Mouse (Mus musculus) heart, postnatal 4 days (tissue): ENCODE measurements around the gene Csta1. TPM values are rescaled to one million over a fixed set of nuclear protein-coding genes. Genes with fewer than 3 reads are reported as not detected.
"Not testable (repeated sequence)": the region's sequence is repeated elsewhere in the genome, so short reads cannot be mapped to it uniquely, and the experiment has no call there.

ENCODE experiments used
- DNase-seq: peaks from one replicate; pipeline ENCODE4 v3.0.0; 2021
- total RNA-seq, 2 experiments: library from RNA; stranded (reverse); gene quantifications; 2 replicates each; pipeline ENCODE4 v1.2.3; 2021

The Csta1 gene
- total RNA-seq, result not detected

DNA sequence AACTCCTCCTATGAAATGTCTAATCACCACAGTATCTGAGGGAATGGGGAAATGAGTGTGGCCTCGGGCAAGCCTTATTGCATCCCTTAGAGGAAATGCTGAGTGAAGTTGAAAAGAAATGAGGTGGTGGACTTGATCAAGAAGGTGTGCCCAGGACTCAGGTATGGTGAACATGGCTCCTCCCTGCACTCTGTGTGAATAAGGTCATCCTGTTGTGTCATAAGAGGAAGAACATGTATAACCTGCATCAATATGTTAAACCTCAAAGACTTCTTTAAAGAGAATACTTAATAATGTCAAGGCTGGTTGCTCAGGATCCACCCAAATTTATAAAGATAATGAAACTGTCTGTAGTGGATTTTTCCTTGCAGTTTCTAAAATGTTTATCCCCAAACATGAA lies at the start of gene Csta1:
Csta1 (minus strand) TSS at position 101 of the 400 bp plus-strand sequence.
- no peak for DNase-seq

DNA sequence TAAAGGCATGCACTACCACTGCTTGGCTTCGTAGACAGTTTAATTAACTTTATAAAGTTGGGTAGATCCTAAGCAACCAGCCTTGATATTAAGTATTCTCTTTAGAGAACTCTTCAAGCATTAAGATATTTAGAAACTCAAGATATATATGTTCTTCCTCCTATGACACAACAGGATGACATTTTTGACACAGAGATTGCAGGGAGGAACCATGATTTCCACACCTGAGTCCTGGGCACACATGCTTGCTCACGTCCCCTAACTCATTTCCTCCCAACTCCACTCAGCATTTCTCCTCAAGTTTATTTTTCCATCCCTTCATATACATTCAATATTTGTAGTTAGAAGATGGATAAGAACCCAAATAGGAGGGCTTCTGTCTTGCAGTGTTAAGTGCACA lies 48.9 kb upstream of the Csta1 start:
- DNase-seq, result no peak

DNA sequence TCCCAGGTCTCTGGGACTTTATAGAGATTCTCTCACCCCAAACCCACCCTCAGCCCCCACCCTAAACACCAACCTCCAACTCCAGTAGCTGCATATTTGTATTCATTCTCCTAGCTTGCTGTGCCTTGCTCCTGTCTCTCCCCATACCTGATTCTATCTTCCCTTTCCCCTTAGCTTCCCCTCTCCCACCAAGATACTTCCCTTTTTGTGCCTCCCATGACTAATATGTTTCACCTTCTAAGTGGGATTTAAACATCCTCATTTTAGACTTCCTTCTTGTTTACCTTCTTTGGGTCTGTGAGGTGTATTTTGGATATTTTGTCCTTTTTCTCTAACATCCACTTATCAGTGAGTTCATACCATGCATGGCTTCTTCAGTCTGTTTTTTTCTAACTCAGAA lies 45.1 kb upstream of the Csta1 start:
- DNase-seq, result no peak

DNA sequence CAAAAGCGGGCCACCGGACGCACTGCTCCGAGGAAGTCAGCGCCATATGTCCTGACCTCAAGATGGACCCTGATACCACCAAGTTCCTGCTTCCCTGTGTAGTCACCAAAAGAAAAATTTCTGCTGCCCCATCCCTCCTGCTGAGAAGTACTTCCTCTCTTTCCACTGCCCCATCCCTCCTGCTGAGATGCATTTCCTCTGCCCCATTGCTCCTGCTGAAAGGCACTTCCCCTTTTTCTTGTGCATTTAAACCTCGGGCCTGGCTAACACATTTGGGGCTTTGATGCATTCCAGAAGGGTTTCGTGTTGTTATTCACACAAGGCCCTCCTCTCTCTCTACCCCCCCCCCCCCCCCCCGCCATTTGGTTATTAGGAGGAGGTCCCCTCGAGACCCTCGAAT lies 36.8 kb upstream of the Csta1 start:
- not testable (repeated sequence) for DNase-seq

DNA sequence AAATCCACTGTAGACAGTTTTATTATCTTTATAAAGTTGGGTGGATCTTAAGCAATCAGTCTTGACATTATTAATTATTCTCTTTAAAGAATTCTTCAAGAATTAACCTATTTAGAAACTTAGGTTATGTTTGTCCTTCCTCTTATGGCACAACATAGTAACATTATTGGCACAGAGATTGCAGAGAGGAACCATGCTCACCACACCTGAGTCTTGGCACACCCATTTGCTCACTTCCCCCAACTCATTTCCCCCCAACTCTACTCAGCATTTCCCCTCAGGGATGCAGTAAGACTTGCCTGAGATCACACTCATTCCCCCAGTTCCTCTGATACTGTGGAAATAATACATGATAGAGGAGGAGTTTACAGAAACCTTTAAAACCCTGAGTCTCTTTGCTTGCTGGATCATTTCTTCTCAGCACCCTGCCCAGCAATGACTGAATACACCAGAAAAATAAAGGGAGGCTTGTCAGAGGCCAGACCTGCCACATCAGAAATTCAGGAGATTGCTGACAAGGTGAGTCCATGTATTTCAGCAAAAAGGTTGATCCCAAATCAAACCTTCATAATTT lies 25.4 kb upstream of the Csta1 start, which contains the start of gene Stfa2l1:
Stfa2l1 (plus strand) TSS at position 410 of the 574 bp plus-strand sequence.
- DNase-seq, result no peak

DNA sequence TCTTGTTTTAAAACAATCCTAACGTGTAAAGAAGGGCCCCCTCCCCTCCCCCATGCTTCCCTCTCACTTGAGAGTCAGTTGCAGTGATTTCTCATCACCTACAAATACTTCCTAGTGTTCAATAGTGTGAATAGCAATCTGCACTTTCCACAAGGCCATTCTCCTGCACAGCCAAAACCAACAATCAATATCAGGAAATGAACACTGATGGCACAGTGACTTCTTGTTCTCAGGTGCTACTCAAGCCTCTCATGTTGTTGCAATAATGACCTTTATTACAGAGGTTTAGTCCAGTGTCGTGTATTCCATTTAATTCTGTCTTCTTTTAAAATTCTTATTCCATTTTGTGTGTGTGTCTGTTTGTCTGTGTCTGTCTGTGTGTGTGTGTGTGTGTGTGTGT lies 7.2 kb upstream of the Csta1 start:
- no peak for DNase-seq

DNA sequence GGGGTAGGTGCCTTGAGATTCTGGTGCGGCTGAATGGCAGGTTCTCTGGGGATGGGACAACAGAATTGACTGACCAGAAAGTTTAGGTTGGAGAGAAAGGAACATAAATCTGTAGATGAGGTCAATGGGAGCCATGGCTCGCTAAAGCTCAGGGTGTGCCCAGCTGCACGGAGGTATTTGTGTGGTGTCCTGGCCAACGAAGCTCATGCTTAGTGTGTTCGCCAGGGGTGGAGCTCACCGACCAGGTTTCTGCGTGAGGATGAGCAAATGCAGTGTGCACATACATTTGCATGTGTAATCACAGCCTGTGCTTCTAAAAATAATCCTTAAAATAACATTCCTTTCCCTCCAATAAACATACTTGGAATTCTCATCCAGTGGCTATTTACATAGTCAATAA lies 2.9 kb downstream of the Csta1 start:
- DNase-seq, result no peak

DNA sequence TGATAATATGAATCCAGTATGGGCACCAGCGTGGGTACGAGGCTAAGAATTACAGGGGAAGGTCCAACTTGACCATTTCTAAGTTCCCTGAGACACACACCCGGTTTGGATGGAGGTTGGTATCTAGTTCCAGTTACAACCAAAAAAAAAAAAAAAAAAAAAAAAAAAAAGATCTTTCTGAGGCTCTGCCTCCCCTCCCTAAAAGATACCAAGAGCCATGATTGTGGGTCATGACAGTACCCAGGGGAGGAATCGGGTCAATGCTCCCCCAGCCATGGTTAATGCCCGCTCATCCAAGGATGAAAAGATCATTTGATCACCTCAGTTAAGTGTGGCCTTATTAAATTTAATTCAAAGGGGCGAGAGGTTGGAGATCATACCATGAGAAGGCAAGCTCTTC lies 15.3 kb downstream of the Csta1 start:
- not testable (repeated sequence) for DNase-seq

DNA sequence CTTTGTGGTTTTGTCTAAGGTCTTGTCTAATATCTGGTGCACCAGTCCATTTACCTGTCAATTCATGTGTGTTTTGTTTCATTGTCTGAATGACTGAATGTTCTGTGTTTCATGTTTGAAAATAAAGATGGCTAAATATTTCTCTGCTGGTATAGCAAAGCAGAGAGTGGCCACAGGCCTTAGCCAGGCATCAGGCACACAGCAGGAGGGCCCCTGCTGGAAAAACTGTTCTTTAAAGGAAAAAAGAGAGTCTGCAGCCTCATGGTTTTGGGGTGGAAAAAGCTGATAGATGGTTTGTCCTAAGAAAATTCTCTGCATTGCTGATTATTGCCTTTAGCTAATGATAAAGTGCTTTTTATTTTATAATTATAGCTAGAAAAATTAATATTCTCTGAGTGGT lies 19.6 kb downstream of the Csta1 start:
- DNase-seq, result not testable (repeated sequence)

DNA sequence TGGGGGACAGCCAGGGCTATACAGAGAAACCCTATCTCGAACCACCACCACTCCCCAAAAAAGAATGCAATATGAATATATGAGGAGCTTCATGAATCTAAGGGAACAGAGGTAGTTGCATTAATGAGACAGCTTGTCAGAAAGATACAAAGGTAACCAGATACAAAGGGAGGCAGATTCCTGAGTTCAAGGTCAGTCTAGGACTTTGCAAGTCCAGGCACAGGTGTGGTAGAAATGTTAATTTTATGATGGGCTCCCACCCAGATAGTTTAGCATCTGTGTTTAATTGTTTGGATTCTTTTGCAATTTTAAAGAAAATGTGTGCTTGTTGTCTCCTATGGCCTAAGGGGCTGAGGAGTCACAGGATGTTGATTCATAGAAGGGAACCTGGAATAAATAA lies 28.8 kb downstream of the Csta1 start:
- no peak for DNase-seq

DNA sequence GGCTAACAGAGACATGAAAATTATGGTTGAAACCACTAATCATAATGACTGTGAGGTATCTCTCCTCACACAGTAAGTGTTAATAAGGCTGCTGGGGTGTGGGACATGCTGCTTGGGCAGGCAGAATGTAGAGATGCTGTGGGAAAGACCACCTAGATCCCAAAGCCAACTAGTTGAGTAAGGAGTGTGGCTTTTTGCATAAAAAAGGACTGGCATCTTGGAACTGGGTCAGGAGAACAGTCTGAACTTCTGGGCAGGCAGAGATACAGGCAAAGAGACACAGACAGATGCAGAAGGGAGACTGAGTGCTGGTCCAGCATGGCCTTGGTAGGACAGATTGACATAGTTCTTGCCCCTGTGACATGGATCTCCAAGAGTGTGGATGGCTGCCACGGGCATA lies 29.5 kb downstream of the Csta1 start:
- no peak for DNase-seq

DNA sequence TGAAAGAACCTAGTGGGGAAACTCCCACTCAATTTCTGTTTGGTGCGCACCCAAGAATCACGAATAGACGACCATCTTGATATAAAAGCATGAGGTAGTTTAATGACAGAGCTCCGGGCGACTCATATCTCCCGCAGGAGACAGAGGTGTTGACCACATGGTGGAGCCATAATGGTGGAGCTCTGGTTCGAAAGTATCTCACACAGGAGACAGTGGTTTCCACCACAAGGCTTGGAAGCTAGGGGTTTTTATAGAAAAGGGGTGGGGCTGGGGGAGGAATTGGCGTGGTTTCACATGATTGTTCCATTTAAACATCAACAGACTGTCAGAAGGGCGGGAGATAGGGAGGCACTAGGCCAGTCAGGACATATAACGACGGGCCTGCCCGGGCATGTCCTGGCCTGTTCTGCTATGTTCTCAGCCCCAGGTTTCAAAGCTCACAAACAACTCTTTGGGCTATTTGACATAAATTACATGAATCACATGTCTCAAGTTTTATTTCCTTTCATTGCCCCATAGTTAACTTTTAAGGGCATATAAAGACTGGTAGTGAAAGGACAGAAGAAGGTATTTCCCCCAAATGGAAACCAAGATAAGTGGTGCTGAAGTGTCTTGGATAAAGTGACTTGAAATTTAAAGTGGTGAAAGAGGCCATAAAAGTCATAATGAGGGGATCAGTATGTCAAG lies 33.1 kb downstream of the Csta1 start:
- not testable (repeated sequence) for DNase-seq

DNA sequence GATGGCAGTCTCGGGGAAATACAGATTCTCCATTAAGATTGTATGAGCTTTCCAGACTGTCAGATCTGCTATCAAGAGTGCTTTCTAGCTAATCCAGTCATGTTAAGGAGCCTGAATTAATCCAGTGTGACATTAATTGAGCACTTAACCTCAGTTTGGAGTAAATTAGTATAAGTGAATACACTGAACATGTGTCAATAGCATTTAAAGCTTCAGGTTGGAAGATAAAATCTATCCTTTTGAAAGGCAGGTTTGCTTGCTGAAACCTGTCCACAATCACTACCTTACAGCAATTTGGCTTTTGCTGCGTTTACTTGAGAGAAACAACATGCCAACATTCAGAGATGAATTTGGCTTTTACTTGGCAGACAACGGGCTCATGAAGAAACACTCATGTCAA lies 37.0 kb downstream of the Csta1 start:
- DNase-seq, result no peak

DNA sequence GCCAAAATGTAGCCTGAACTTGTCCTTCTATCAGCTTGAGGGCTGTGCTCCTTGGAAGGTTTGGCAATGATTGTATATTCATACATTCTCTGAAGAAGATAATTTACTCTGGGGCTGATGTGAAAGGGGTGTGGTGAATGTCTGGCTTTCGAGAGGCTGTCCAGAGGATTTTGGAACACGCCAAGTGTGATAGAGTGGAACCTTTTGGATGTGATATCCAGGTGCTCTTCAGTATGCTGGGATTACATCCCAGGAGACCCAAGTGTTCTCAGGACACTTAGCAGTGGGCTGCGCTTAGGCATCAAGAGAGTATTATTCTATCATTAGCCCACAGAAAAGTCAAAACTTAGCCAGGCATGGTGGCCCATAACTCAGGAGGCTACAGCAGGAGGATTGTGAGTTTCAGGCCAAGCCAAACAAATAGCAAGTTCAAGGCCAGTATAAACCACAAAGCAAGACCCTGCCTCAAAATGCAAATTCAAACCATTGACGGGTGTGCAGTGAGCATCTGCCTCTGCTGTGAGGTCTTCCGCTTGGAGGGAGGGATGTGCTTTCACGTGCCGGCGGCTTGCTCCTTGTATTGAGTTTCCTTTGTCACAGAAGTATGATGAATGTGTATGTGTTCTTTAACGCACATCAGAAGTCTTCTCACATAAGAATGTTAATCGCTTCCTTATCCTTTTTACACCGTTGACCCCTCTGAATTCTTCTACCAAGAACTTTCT lies 40.1 kb downstream of the Csta1 start:
- DNase-seq, result no peak

DNA sequence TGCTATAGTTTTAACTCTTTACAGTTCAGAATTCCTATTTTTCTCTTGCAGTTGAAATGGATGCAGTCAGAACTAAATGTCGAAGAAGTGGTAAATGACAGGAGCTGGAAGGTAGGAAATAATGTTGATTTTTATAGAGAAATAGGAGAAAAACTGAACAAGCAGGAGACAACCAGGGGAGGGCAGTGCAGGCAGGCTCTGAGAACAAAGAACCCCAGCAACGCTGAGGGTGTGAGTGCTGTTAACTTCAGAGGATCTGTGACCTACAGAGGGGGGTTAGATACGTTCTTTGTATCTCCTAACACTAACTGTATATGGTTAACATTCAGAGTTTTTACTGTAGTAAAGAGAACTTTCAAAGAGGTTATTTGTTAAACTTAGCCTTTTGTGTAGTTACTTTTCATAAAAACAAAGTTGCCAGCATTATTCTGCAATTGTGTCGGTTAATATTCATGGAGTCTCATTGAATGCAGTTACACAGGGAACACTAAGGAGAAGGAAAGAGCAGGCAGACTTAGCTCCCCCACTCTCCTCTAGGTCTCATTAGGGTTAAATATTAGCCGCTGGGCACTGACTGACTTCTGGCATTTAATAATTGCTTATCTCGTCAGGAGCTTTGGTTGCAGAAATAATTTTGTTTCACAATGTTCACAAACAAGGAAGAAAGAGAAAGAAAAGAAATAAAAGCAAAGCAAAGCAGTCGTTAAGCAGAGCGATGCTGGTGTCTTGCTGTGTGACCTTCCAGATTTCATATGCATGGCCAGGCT lies 41.0 kb downstream of the Csta1 start:
- DNase-seq, result no peak

DNA sequence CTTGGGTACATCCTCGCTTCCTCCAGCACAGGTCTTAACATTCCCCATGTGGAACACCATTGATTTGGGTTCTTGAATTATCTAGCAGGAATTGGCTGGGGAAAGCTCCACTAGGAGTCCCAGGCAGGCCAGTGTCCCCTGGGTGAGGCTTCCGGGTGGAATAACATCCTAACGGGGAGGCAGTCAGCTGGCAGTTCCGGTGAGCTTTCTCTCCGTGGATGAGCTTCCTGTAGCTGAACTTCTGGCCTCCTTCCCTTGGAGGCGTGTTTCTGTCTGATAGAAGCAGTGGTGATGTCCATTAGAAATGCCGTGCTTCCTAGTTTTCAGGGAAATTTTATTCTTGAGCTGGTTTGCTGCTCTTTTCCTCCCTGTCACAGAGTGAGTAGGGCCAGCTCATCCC lies 42.0 kb downstream of the Csta1 start:
- peak; percentile 31 for DNase-seq

DNA sequence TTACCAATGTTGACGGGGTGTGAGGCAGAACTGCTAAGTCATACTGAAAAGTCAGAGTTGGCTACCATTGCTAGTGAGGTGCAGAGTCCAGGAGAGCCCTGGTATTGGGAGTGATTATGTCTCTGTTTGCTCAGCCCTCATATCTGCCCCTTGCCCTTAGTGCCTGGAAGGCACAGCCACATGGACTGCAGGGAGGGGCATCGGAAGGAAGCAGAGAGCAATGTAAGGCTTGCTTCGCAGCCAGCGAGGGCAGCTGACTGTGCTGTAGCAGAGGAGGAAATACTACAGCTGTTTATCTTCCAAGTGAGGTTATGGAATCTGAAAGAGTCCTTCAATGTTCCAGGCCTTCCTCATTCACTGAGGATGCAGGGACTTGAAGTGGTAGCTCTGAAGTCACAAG lies 43.2 kb downstream of the Csta1 start:
- no peak for DNase-seq

DNA sequence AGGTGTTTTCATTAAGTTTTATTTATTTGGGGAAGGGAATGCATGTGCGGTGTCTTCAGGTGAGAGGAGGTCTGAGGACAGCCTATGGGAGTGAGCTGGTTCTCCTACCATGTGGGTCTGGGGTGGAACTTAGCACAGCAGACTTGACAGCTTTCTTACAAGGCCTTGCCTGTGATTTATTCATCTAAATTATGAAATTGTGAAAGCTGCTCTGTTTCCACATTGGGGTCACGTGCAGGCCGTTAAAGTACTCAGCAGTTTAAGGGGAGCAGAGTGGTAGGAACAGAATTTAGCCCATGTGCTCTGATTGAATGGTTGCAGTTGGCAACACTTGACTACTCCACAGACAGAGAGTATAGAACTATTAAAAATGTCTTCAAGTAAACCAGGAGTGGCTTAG lies 51.1 kb downstream of the Csta1 start:
- DNase-seq, result no peak

DNA sequence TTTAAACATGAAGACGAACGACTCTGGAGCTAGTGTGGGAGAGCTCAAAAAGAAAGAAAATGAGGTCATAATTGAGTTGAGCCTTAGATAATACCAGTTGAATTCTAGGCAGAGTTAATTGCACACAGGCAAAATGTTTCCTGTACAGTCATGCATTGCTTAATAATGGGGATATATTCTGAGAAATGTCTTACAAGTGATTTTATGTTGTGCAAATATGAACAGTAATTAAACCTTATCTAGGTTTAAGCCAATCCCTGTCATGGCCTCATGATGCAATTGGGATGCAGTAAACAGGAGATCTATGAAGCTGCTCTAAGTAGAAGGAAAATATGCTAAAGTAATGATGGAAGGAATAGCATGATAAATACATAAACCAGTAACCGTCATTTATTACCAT lies 56.3 kb downstream of the Csta1 start:
- no peak for DNase-seq

DNA sequence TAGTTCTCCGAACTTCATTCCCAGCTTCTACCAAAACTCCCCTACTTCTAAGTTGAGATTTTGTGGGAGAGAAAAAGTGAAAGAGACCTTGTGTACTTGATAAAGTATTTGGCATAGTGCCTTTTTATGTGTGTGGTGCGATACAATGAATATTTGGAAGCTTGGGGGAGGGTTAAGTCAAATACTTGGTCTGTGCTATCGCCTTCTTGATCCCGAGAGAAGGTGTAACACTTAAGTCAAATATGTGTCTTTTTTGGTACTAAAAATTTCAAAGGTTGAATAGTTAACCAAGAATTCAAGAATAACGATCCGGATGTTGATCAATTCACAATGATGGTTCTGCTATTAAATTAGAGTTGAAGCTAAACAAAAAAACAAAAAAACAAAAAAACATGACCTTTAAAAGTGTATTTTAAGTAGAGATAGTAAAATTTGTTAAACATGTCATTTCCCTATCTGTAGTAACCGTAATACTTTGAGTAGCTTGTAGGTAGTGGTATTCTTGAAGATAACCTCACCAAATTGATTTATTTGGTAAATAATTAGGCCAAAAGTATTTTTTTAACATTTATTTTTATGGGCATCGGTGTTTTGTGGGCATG lies 58.5 kb downstream of the Csta1 start:
- DNase-seq, result no peak

DNA sequence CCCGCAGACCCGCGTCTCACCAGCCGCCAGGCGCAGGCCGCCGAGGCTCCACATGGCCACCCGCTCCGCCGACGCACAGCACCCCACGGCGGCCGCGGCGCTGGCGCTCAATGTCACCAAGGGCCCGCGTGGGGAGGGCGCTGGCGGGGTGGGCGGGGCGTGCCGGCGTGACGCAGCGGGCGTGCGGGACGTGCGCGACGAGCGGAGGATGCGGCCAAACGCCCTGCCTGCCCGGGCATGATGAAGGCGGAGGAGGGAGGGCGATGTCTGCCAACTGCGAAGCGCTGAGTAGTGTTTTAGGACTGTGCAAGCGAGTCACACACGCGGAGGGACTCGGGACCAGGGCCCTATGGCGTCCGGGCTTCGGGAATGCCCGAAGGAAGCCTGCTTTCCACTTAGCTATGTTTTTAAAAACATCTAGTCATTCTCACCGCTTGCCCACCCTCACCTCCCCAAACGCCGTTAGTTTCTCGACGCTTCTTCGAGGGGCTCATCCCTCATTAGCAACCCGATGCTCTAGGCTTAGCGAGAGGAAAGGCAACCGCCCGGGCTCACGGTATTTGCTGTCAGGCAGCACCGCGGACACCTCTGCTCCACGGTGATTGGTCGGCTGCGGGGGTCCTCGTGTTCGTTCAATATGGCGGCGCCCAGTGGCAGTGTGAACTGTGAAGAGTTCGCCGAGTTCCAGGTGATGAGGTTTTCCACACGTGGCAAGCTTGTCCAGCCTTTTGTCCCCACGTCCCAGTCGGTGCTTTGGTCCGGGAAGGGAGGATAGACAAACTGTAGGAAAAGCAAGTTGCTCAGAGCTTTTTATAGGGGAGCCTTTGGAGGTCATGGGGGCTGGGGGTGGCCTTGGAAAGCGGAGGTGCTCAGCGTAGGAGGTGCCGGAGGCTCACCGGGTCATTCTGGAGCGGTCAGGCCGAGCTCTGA lies 59.3 kb downstream of the Csta1 start, which contains the start of the genes Fam162a and Ccdc58:
Fam162a (minus strand) TSS at position 145 of the 930 bp plus-strand sequence.
Ccdc58 (plus strand) TSS at position 236 of the 930 bp plus-strand sequence.
- DNase-seq, result peak; percentile 95
